Mouse (Mus musculus): ENCODE data around the gene Zbtb4.
"Not testable (repeated sequence)": the region's sequence is repeated elsewhere in the genome, so short reads cannot be mapped to it uniquely, and the experiment has no call there.

The Zbtb4 gene

DNA sequence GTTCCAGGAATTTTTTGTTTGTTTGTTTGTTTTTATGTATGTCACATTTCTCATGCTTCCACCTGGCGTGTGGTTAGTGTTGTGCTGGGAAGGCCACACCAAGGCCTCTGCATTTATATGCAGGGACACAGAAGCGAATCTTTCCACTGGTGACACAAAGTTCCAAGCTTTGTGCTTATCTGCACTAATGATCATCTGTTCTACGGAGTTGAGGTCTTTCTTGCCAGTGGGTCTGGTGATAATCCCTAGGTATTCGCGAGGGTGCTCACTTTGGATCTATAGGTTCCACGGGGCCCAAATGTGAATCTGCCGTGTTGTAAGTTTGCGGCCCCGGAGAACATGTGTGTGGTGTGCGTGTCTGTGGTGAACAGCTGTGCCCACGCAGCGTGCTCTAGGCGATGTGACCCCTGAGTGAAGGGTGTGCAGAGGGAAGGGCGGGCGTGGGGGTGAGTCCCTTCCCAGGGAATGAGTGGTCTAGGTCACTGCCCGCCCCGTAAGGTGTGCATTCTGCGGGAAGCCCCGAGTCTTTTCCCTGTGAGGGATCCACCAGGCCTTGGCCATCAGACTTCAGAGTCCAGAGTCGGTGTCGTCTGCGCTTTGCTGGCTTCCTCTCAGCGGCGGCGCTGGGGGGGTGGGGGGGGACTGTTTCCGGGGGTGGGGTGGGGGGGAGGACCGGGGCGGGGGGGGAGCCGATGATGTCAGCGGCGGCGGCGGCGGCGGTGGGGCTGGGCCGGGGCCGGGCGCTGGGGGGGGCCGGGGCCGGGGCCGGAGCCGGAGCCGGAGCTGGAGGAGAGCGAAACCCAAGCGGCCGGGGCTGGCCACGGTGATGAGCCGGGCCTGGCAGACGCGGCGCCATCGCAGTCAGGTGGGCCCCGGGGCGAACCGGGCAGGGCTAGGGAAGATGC, at the start of gene Zbtb4:
Zbtb4 (plus strand) TSS at position 692 of the 905 bp plus-strand sequence.
- DNase-seq (ENCODE audit: extremely low spot score, low read depth, low spot score), result no peak

DNA sequence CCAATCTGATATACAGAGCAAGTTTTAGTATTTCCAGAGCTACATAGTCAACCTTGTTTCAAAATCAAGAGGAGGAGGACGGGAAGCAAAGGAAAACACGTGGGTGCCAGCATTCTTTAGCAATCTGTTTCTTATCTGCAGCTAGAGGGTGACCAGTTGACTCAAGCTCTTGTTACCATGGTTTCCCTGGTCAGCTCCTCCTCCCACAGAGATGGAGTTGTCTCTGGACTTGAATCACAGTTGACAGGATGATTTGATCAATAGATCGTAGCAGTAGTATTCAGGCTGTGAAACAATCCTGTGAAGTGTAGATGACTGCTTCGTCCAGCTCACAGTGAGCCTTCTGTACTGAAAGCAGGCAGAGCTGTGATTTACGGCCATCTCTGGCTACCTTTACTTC, 49.8 kb upstream of the Zbtb4 start:
- DNase-seq (ENCODE audit: extremely low spot score, low read depth, low spot score), result peak; percentile 46

DNA sequence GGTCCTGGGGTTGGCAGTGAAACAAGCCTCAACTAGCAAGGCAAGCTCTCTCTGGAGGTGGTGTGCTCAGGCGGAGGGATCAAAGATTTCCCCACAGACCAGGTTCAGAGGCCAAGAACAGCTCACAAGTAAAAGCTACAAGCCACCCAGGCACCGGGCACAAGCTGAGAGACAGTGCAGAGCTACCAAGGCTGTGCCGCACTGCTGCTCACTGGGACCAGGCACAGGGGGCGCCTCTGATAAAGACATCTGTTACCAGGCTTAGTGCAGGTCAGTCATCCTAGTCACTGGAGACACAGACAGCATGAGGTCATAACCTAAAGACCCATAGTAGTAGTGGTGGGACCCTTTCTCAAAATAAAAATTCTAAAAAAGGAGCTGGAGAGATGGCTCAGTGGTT, 48.8 kb upstream of the Zbtb4 start:
- no peak for DNase-seq (ENCODE audit: extremely low spot score, low read depth, low spot score)

DNA sequence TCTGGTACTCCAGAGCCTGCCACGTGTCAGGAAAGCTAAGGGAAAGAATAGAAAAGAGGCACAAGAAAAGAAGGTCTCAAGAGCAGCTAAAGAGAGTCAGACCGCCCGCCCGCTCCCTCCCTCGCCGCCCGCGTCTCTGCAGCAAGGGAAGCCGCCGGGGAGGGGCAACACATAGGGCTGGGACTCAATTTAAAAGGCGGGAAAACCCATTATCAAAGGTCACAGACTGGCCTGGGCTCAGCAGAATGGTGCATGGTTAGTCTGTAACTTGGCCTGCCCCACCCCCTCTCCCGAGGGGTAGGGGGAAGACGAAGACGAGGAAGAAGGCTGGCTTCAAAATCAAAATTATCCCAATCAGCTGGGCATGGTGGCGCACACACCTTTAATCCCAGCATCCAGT, 47.1 kb upstream of the Zbtb4 start:
- no peak for DNase-seq (ENCODE audit: extremely low spot score, low read depth, low spot score)

DNA sequence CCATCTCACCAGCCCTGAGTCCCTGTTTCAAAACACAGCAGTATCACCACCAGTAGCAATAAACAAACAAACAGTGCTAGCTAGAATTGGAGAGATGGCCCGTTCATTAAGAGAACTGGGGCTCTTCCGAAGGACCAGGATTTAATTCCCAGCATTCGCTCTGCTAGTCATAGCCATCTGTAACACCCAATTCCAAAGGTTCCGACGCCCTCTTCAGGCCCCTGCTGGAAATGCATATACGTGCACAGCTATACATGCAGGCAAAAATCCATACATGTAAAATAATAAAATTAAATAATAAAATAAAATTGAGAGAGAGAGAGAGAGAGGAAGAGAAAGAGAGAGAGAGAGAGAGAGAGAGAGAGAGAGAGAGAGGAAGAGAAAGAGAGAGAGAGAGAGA, 46.3 kb upstream of the Zbtb4 start:
- DNase-seq (ENCODE audit: extremely low spot score, low read depth, low spot score), result no peak

DNA sequence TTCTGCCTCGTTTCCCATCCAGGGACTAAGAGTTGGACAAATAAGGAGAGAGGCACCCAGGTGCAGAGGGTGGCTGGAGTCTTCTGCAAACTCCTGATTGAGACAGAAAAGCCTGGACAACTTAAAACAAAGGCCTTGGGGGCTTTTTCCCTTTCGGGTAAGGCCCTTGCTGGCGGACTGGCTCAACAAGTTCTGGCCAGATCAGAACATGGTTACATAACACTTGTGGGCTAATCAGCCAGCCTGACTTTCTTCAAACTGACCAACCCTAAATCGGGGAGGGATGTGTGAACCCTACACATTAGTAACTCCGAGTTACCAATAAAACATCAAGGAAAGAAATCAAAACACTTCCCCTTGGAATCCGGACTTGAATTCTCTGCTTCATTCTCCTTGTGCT, 44.9 kb upstream of the Zbtb4 start:
- no peak for DNase-seq (ENCODE audit: extremely low spot score, low read depth, low spot score)

DNA sequence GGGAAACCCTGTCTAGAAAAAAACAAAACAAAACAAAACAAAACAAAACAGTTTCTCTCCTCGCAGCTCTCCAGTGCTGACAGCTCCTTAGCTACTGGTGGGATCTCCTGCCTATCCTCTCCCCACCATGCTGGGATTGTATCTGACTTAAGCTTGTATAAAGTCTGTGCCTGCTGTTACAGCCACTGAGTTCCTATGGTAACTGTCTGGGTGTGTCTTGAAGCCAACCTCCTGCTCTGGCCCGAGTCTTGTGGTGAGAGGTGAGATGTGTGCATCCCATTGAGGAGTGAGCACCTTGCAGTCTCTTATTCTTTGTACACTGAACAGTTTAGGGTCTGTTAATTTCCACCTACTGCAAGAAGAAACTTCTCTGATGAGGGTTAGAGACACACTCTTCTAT, 42.6 kb upstream of the Zbtb4 start:
- no peak for DNase-seq (ENCODE audit: extremely low spot score, low read depth, low spot score)

DNA sequence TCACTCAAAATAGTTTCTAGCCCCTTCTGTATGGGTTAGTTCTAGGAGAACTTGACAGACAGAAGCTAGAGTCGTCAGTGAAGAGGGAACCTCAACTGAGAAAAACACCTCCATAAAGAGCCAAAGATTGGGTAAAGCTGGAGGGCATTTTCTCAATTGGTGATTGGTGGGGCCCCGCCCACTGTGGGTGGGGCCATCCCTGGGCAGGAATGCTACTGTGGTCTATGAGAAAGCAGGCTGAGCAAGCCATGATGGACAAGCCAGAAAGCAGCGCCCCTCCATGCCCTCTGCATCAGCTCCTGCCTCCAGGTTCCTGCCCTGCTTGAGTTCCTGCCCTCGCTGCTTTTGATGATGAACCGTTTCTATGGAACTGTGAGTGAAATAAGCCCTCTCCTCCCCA, 39.8 kb upstream of the Zbtb4 start:
- no peak for DNase-seq (ENCODE audit: extremely low spot score, low read depth, low spot score)

DNA sequence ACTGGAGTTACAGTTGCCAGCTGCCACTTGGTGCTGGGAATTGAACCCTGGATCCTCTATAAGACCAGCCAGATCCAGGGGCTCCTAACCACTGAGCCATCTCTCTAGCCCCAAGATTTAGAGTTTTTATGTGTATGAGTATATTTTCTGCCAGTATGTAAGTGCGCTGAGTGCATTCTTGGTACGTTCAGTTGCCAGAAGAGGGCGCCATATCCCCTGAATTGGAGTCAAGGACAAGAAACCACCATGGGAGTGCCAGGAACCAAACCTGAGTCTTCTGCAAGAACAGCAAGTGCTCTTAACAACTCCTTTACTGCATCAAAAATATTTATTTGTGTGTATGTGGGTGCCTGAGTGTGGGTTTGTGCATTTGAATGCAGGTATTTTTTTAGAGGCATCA, 36.6 kb upstream of the Zbtb4 start:
- DNase-seq (ENCODE audit: extremely low spot score, low read depth, low spot score), result peak; percentile 24

DNA sequence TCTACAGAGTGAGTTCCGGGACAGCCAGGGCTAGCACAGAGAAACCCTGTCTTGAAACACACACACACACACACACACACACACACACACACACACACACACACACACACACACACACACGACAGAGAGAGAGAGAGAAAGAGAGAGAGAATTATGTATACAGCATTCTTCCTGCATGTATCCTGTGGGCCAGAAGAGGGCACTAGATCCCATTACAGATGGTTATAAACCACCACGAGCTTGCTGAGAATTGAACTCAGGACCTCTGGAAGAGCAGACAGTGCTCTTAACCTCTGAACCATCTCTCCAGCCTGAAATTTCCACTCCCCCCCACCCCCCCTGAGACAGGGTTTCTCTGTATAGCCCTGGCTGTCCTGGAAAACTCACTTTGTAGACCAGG, 34.3 kb upstream of the Zbtb4 start:
- DNase-seq (ENCODE audit: extremely low spot score, low read depth, low spot score), result not testable (repeated sequence)

DNA sequence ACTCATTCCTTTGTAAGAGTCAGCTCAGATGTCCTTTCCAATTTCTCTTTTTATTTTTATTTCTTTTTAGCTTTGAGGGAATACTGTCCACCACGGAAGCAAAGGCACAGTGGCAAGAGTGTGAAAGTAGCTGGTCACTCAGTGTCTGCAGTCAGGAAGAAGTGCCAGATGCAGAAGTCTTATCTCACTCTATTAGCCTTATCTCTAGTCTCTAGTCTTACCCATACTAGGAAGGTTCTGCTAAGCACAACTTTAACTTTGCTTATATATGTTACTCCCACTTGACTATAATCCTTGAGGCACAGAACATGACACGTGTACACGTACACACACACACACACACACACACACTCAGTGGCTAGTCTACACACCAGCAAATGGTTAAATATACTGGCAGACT, 14.1 kb upstream of the Zbtb4 start:
- DNase-seq (ENCODE audit: extremely low spot score, low read depth, low spot score), result no peak

DNA sequence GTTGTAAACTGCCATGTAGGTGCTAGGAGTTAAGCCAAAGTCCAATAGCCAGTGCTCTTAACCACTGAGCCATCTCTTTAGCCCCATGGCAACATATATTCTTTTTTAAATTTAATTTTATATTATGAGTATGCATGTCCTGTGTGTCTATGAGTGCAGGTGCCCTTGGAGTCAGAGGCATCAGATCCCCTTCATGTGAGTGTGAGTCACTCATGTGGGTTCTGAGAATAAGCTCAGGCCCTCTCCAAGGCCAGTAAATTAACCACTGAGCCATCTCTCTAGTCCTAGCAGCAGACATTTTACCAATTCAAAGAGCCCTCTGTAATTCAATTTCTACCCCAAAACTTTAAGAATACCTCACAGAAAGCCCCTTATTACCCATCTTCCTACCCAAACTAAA, 13.0 kb upstream of the Zbtb4 start:
- DNase-seq (ENCODE audit: extremely low spot score, low read depth, low spot score), result no peak

DNA sequence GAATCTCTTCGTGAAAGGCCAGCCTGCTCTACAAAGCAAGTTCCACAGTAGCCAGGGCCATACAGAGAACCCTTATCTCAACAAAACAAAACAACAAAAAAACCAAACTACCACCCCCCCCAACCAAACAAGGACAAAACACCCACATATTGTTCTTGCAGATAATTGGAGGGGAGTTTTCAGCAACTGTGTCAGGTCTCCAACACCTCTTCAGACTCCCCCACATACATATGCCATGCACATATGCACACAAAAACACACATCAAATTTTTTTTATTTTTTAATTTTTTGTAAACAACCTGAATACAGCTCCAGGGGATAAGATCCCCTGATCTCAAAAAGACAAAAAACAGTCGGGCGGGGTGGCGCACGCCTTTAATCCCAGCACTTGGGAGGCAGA, 11.5 kb upstream of the Zbtb4 start:
- no peak for DNase-seq (ENCODE audit: extremely low spot score, low read depth, low spot score)

DNA sequence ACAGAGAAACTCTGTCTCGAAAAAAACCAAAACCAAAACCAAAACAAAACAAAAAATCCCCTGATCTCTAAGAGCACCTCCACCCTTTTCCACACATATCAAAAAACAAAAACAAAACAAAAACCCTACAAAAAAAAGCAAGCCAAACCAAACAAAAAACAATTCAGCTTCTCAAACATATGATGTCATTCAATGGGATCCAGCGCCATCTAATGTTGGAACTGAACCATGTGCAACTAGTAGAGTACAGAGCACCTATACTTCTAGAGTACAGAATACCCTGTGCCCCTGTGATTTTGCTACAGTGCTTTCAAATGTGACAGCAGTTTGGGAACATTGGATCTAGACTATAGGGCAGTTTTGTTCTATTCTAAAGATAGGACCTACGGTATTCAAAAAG, 11.0 kb upstream of the Zbtb4 start:
- no peak for DNase-seq (ENCODE audit: extremely low spot score, low read depth, low spot score)

DNA sequence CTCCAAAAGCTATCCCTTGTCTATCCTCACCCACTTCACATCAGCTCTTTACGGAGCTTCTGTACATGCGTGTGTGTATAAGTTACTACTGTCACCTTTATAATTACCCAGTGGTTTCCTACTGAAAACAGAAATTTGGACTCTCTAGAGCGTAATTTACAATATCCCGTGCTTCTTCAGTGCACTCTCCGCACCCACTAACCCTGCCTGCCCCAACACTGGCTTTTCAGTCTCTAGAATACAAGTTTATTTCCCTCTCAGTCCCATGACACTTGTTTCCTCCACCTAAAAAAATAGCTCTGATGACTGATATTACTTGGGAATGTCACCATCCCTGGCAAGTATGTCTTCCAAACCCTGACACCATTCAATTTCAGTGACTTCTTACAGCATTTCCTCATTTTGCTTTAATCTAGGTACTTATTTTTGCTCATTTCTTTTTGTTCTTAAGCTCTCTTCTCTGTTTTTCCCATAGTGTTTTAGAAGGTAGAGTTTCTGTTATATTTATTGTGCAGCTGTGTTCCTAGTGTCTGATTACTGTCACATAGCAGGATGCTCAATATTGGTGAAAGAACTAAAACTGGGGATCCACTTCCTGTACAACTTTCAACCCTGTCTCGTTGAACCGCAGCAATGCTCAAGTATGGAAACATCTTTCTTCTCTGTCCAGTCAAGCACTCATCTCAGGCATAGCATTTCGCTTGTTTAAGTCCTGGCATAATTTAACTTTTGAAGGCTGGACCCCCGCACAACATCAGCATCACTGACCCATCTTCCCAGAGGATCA, 8.2 kb upstream of the Zbtb4 start:
- DNase-seq (ENCODE audit: extremely low spot score, low read depth, low spot score), result no peak

DNA sequence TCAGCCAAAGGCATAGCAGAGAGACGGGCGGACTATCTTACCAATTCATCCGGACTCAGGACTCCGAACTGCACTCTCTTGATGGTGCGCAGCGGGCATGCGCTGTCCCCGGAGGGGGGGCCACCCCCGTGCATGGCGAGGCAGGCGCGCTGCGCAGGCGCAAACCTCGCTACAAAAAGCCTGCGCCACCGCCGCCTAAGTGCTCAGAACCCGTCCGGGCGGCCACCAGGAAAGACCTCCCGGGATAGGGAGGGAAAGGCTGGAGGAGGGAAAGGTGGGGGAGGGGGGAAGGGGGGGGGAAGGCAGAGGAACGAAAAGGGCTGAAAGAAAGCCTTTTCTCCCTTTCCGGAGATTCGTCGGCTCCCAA, 7.6 kb upstream of the Zbtb4 start:
- peak; percentile 74 for DNase-seq (ENCODE audit: extremely low spot score, low read depth, low spot score)

DNA sequence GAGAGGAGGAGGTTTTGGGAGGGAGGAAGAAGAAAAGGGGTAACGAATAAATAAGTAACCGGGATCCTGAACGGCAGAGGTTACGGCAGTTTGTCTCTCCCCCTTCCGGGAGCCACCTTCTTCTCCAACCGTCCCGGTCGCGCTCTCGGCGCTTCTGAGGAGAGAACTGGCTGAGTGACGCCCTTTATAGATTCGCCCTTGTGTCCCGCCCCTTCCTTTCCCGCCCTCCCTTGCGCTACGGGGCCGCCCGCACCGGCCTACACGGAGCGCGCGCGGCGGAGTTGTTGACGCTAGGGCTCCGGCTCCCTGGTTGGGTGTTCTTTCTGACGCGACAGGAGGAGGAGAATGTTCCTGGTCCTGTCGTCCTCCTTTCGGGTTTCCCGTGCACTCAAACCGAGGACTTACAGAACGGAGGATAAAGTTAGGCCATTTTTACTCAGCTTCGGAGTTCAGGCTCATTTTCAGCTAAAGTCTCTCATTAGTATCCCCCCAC, 7.2 kb upstream of the Zbtb4 start, which contains the start of gene Polr2a:
Polr2a (minus strand) TSS at position 160 of the 493 bp plus-strand sequence.
- peak; percentile 99 for DNase-seq (ENCODE audit: extremely low spot score, low read depth, low spot score)

DNA sequence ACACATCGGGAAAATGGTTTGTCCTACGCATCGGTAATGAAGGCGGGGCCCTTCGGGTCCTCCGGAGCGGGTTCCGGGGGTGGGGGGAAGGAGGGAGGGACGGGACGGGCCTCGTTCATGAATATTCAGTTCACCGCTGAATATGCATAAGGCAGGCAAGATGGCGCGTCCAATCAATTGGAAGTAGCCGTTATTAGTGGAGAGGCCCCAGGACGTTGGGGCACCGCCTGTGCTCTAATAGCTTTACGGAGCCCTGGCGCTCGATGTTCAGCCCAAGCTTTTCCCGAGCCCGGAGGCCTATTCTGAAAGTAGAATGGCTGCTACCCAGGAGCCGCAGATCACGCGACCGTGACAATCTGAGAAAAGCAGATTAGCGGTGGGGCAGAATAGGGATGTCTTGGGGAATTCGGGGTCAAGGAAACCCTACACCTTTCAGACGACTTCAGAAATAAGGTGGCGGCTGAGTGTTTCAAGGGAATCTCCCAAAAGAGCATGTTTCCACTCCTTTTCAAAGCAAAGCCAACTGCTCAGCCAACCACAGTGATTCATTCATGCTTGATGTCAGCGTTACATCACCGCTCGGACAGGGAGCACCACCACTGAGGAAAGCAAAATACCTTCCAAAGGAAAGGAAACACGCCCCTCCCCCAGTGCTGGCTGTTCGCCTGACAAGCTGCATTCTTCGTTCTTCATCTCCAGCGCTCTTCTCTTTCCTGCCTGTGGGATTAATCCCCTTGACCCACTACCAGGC, 6.6 kb upstream of the Zbtb4 start:
- peak; percentile 54 for DNase-seq (ENCODE audit: extremely low spot score, low read depth, low spot score)

DNA sequence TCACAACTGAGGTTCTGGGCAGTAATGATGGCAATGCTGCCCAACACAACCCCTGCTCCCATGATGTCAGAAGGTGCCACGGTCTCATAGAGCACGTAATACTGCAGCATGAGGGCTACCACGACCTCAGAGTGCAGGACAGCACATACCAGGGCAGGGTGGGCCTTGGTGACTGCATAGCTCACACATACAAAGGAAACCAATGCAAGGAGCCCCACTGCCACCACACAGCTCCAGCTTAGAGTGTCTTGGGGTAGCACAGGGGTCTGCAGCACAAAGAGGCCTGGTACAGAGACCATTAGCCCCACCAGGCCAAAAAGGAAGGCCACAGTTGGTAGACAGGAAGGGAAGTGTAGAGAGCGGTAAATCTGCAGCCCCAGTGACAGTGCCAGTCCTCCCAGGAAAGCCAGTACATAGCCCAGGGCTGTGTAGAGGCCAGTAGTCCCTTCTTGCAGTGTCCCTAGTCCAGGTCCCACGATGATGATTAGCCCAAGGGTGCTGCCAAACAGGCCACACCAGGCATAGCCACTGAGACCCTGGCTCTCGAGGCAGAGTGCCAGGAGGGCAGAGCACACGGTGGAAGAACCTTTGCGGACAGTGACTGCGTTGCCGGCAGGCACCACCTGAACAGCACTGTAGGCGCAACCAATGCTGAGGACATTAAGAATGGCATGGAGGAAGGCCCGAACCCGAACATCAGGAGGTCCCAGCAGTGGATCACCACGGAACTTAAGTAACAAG, 5.4 kb upstream of the Zbtb4 start:
- no peak for DNase-seq (ENCODE audit: extremely low spot score, low read depth, low spot score)

DNA sequence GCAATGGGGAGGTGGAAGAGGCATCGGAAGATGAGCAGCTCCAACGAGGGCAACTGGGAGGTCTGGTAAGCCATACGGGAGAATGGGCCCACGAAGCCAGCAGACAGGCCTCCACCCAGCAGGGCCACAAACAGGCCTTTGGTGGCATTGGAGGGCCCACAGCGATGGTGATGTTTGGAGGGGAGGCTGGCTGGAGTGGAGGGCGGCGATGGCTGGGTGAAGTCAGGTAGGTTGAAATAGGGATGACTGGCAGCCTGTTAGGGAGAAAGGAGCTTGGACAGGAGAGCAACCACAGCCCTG, 4.9 kb upstream of the Zbtb4 start:
- no peak for DNase-seq (ENCODE audit: extremely low spot score, low read depth, low spot score)

DNA sequence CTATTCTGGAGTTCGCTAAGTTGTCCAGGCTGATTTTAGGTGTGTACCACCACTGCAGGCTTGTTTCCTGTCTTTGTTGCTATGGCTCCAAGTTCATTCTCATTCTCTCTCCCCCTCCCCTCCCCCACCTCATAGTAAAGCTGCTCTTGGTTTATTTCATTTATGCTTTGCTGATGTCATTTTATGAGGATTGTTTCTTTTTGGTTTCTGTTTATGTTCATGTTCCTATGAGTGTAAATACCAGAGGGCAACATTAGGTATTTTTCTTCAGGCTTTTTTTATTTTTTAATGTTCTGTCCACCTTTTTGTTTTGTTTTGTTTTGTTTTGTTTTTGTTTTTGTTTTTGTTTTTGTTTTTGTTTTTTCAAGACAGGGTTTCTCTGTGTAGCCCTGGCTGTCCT, 3.8 kb upstream of the Zbtb4 start, which contains the start of gene Slc35g3:
Slc35g3 (minus strand) TSS at position 101 of the 400 bp plus-strand sequence.
- no peak for DNase-seq (ENCODE audit: extremely low spot score, low read depth, low spot score)

Measured in hindlimb bud, embryonic 11.5 days (tissue).